18 mouse cellular contexts compared by ENCODE assay signal in the genomic region with DNA sequence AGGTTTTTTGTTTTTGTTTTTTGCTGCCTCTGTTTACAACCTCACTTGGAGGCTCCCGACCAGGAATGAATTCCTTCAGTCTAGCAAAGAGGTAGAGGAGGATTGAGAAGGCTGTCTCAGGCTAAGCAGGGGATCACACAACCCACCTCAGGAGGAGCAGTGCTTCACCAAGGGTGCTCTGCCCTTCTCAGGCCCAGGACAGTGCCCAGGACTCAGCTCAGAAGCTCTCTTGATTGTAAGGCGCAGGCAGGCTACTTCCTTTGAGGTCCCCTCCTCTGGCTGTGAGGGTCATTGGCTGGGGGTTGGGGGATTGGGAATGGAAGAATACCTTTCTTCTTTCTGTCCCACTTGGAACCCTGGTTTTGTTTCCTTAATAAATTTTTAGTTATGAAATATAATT. TPM values are rescaled to one million over a fixed set of nuclear protein-coding genes. Genes with fewer than 3 reads are reported as not detected.
A peak's percentile ranks its signal among the peaks of the same experiment; 100 is the strongest.
DNase-seq lines count a peak whose midpoint lies in the region; ATAC-seq lines count a peak whose summit lies in the region.
"Had no signal": no experiment of that assay in that cellular context is flagged by ENCODE, and none has a peak within 500 bp of the region (broad histone marks: within the 10 kb centered on the region; RNA-seq: fewer than 3 reads in every experiment).

No protein-coding gene starts in this region.

- H3K4me1 ChIP-seq in heart, embryonic 16.5 days (ENCODE audit: control insufficient read depth, insufficient read depth, low read length), result peaks cover 31% of the 10 kb centered on the region
- peaks cover 87% of the 10 kb centered on the region for H3K4me1 ChIP-seq in lung, embryonic 15.5 days
- peaks cover 50% of the 10 kb centered on the region for H3K4me1 ChIP-seq in intestine, embryonic 15.5 days (replicated peaks)
- H3K4me1 ChIP-seq in limb, embryonic 15.5 days, result peaks cover 73% of the 10 kb centered on the region

- ATAC-seq in heart, embryonic 16.5 days (replicated peaks; ENCODE audit: extremely low read depth, insufficient read depth, low FRiP score), result no peak
- no peak for ATAC-seq in lung, embryonic 15.5 days (ENCODE audit: borderline replicate concordance, extremely low read depth, low FRiP score, low TSS enrichment)
- ATAC-seq in intestine, embryonic 15.5 days, result no peak
- no peak for ATAC-seq in limb, embryonic 15.5 days (ENCODE audit: insufficient number of reproducible peaks, low FRiP score, low TSS enrichment, low read depth)
- ATAC-seq: inflammation-experienced regulatory T-cells, adult 6 months had no signal

- peak overlapping the region; percentile 17 for H3K27ac ChIP-seq in heart, embryonic 16.5 days (ENCODE audit: low read length)
- peak overlapping the region; percentile 89 for H3K27ac ChIP-seq in lung, embryonic 15.5 days
- H3K27ac ChIP-seq in intestine, embryonic 15.5 days, result peak overlapping the region; percentile 79; the same call in 1 of the 2 replicates
- H3K27ac ChIP-seq in limb, embryonic 15.5 days, result peak overlapping the region; percentile 14; the same call in 1 of the 2 replicates
- H3K27ac ChIP-seq: embryonic facial prominence, embryonic 13.5 days; forebrain, embryonic 12.5 days; hindbrain, embryonic 10.5 days; midbrain, embryonic 10.5 days had no signal

- peaks cover 17% of the 10 kb centered on the region; the same call in 1 of the 2 replicates for H3K27me3 ChIP-seq in heart, embryonic 16.5 days (ENCODE audit: control insufficient read depth, insufficient read depth, low read length)
- H3K27me3 ChIP-seq in lung, embryonic 15.5 days, result peaks cover 51% of the 10 kb centered on the region
- peaks cover 27% of the 10 kb centered on the region for H3K27me3 ChIP-seq in intestine, embryonic 15.5 days (replicated peaks)
- peaks cover 45% of the 10 kb centered on the region for H3K27me3 ChIP-seq in limb, embryonic 15.5 days
- H3K27me3 ChIP-seq: CH12.LX had no signal

- no peak for DNase-seq in heart, adult 8-10 months (ENCODE audit: low spot score)
- DNase-seq in lung, postnatal 14 days, result no peak
- DNase-seq in ovary, postnatal 14 days (ENCODE audit: low spot score), result no peak
- no peak for DNase-seq in frontal cortex, postnatal 25 days (ENCODE audit: low spot score in 2 of 2)
- DNase-seq: cerebellum, postnatal 36 days; right cerebral cortex, postnatal 25 days; thymus, postnatal 36 days had no signal

- peak overlapping the region; percentile 95 for H3K4me2 ChIP-seq in heart, embryonic 16.5 days (ENCODE audit: low read depth, low read length)
- peak overlapping the region; percentile 90 for H3K4me2 ChIP-seq in lung, embryonic 15.5 days
- peak overlapping the region; percentile 96 for H3K4me2 ChIP-seq in intestine, embryonic 15.5 days (replicated peaks)
- peak overlapping the region; percentile 93; the same call in 1 of the 2 replicates for H3K4me2 ChIP-seq in limb, embryonic 15.5 days
- H3K4me2 ChIP-seq: forebrain, embryonic 12.5 days had no signal

- H3K36me3 ChIP-seq in heart, embryonic 16.5 days (ENCODE audit: control insufficient read depth, insufficient read depth), result peaks cover 13% of the 10 kb centered on the region; the same call in 1 of the 2 replicates
- H3K36me3 ChIP-seq in lung, embryonic 15.5 days, result peaks cover 28% of the 10 kb centered on the region
- peaks cover 13% of the 10 kb centered on the region; the same call in 1 of the 2 replicates for H3K36me3 ChIP-seq in intestine, embryonic 15.5 days
- H3K36me3 ChIP-seq in limb, embryonic 15.5 days, result peaks cover 62% of the 10 kb centered on the region

- H3K4me3 ChIP-seq in heart, embryonic 16.5 days (ENCODE audit: low read length), result peak overlapping the region; percentile 73; the same call in 1 of the 2 replicates
- peak overlapping the region; percentile 63; the same call in 1 of the 2 replicates for H3K4me3 ChIP-seq in lung, embryonic 15.5 days
- 0 out of 2 replicates have a peak overlapping the region, but pooled peaks have one; percentile 71 for H3K4me3 ChIP-seq in intestine, embryonic 15.5 days (replicated peaks)
- peak overlapping the region; percentile 71; the same call in 1 of the 2 replicates for H3K4me3 ChIP-seq in limb, embryonic 15.5 days
- H3K4me3 ChIP-seq: forebrain, embryonic 12.5 days; hindbrain, embryonic 10.5 days; midbrain, embryonic 10.5 days; myocyte had no signal

- H3K9ac ChIP-seq in heart, embryonic 16.5 days (ENCODE audit: low read length), result 0 out of 2 replicates have a peak overlapping the region, but pooled peaks have one; percentile 3
- H3K9ac ChIP-seq in lung, embryonic 15.5 days, result peak overlapping the region; percentile 71; the same call in 1 of the 2 replicates
- peak overlapping the region; percentile 86 for H3K9ac ChIP-seq in intestine, embryonic 15.5 days
- H3K9ac ChIP-seq in limb, embryonic 15.5 days, result no peak overlapping the region
- H3K9ac ChIP-seq: forebrain, embryonic 12.5 days had no signal

- no peaks in the 10 kb centered on the region for H3K9me3 ChIP-seq in heart, embryonic 16.5 days (replicated peaks; ENCODE audit: control insufficient read depth, low read length)
- no peaks in the 10 kb centered on the region for H3K9me3 ChIP-seq in lung, embryonic 15.5 days
- no peaks in the 10 kb centered on the region for H3K9me3 ChIP-seq in intestine, embryonic 15.5 days
- no peaks in the 10 kb centered on the region for H3K9me3 ChIP-seq in limb, embryonic 15.5 days
- H3K9me3 ChIP-seq: embryonic facial prominence, embryonic 13.5 days; forebrain, embryonic 12.5 days; hindbrain, embryonic 10.5 days; midbrain, embryonic 10.5 days had no signal

- 63% methylated on average over 2 of the region's 2 CpGs for WGBS in heart, embryonic 16.5 days
- WGBS in lung, embryonic 15.5 days, result 67% methylated on average over 2 of the region's 2 CpGs
- WGBS in intestine, embryonic 15.5 days, result 61% methylated on average over 2 of the region's 2 CpGs
- 76% methylated on average over 2 of the region's 2 CpGs for WGBS in limb, embryonic 15.5 days

RNA-seq across cellular contexts. Expression of gene Hic1, which starts 5.3 kb away (rescaled TPM):
- polyA plus RNA-seq in heart, embryonic 16.5 days (2015; fragmentation: Nextera tagmentation; extraction: Ambion mirVana), result 7.1 and 9.8 TPM in 2 replicates
- 10 to 100 TPM in 3 of 4 experiments, 1 to 10 TPM in 1; 7.6 to 19.4 (median 16.8) TPM for total RNA-seq in heart, adult 8-10 months (2022)
- 20.1 and 21.7 TPM in 2 replicates for polyA plus RNA-seq in lung, embryonic 15.5 days (2015; fragmentation: Nextera tagmentation; extraction: Ambion mirVana)
- polyA plus RNA-seq in intestine, embryonic 15.5 days (2015; fragmentation: Nextera tagmentation; extraction: Ambion mirVana), result 20.3 and 22.0 TPM in 2 replicates
- polyA plus RNA-seq in limb, embryonic 15.5 days (2015; fragmentation: Nextera tagmentation; extraction: Ambion mirVana), result 17.2 and 21.2 TPM in 2 replicates

RNA-seq across cellular contexts. Expression of gene Ovca2, which starts 14.6 kb away (rescaled TPM):
- 18.4 and 18.7 TPM in 2 replicates for polyA plus RNA-seq in heart, embryonic 16.5 days (2015; fragmentation: Nextera tagmentation; extraction: Ambion mirVana)
- total RNA-seq in heart, adult 8-10 months (2022), result 1 to 10 TPM; 5.6 to 6.9 (median 5.9) TPM
- 25.5 and 26.2 TPM in 2 replicates for polyA plus RNA-seq in lung, embryonic 15.5 days (2015; fragmentation: Nextera tagmentation; extraction: Ambion mirVana)
- polyA plus RNA-seq in intestine, embryonic 15.5 days (2015; fragmentation: Nextera tagmentation; extraction: Ambion mirVana), result 21.3 and 21.4 TPM in 2 replicates
- 22.5 and 23.3 TPM in 2 replicates for polyA plus RNA-seq in limb, embryonic 15.5 days (2015; fragmentation: Nextera tagmentation; extraction: Ambion mirVana)

RNA-seq across cellular contexts. Expression of gene Dph1, which starts 27.0 kb away (rescaled TPM):
- polyA plus RNA-seq in heart, embryonic 16.5 days (2015; fragmentation: Nextera tagmentation; extraction: Ambion mirVana), result 19.7 and 21.0 TPM in 2 replicates
- 10 to 100 TPM in 2 of 4 experiments, 1 to 10 TPM in 2; 8.1 to 11.2 (median 9.7) TPM for total RNA-seq in heart, adult 8-10 months (2022)
- 20.4 and 21.0 TPM in 2 replicates for polyA plus RNA-seq in lung, embryonic 15.5 days (2015; fragmentation: Nextera tagmentation; extraction: Ambion mirVana)
- polyA plus RNA-seq in intestine, embryonic 15.5 days (2015; fragmentation: Nextera tagmentation; extraction: Ambion mirVana), result 23.4 and 23.8 TPM in 2 replicates
- polyA plus RNA-seq in limb, embryonic 15.5 days (2015; fragmentation: Nextera tagmentation; extraction: Ambion mirVana), result 21.1 and 23.3 TPM in 2 replicates

RNA-seq across cellular contexts. Expression of gene Rtn4rl1, which starts 29.5 kb away (rescaled TPM):
- 12.4 and 13.1 TPM in 2 replicates for polyA plus RNA-seq in heart, embryonic 16.5 days (2015; fragmentation: Nextera tagmentation; extraction: Ambion mirVana)
- total RNA-seq in heart, adult 8-10 months (2022), result 1 to 10 TPM; 5.2 to 7.9 (median 6.8) TPM
- polyA plus RNA-seq in lung, embryonic 15.5 days (2015; fragmentation: Nextera tagmentation; extraction: Ambion mirVana), result 1.8 and 3.3 TPM in 2 replicates
- polyA plus RNA-seq in intestine, embryonic 15.5 days (2015; fragmentation: Nextera tagmentation; extraction: Ambion mirVana), result 1.7 and 1.8 TPM in 2 replicates
- polyA plus RNA-seq in limb, embryonic 15.5 days (2015; fragmentation: Nextera tagmentation; extraction: Ambion mirVana), result 4.9 and 5.8 TPM in 2 replicates

Comparison
In these comparisons a context has a peak if more than half of its experiments do, and no peak if none do; other contexts are left out.
1. H3K27ac ChIP-seq: peak in every context shown above with its lines; median percentile 89 in lung, embryonic 15.5 days; 79 in intestine, embryonic 15.5 days; 17 in heart, embryonic 16.5 days; 14 in limb, embryonic 15.5 days.